Mouse (Mus musculus) inflammation-experienced regulatory T-cells, adult 6 months (primary cell): ENCODE measurements around the gene Mon1a. TPM values are rescaled to one million over a fixed set of nuclear protein-coding genes. Genes with fewer than 3 reads are reported as not detected.

Experiments used
- ATAC-seq: one replicate; pipeline ENCODE4 v1.8.0; 2017
- polyA plus RNA-seq, 3 experiments: library from polyadenylated mRNA; unstranded; fragments of 100-300 nt; shearing (Covaris generic); gene quantifications; one replicate each; pipeline ENCODE4 v1.2.1; 2017

The Mon1a gene
- polyA plus RNA-seq: 10 to 100 TPM; 10.2 to 11.9 (median 10.6) TPM

GRCm38 (mm10) chr9:107887804-107888266 is at the start of gene Mon1a:
Gene Mon1a, plus strand, starts transcription at chr9:107888151.
- peak; percentile 94 for ATAC-seq

GRCm38 (mm10) chr9:107838869-107839268 is 49.1 kb upstream of the Mon1a start:
- no peak for ATAC-seq

- ATAC-seq: no peak
These were observed 45.2 kb upstream of the Mon1a start for GRCm38 (mm10) chr9:107842709-107843108.

- no peak for ATAC-seq
These were observed 39.0 kb upstream of the Mon1a start for GRCm38 (mm10) chr9:107848922-107849321.

GRCm38 (mm10) chr9:107858343-107858742 is 29.6 kb upstream of the Mon1a start:
- ATAC-seq: no peak

- ATAC-seq: no peak
These were observed 23.5 kb upstream of the Mon1a start for GRCm38 (mm10) chr9:107864493-107864892.

GRCm38 (mm10) chr9:107866081-107866480 is 21.9 kb upstream of the Mon1a start:
- no peak for ATAC-seq

- peak; percentile 99 for ATAC-seq
These were observed 15.4 kb upstream of the Mon1a start for GRCm38 (mm10) chr9:107872350-107873098.

GRCm38 (mm10) chr9:107873137-107873536 is 14.8 kb upstream of the Mon1a start, which contains the start of gene Rbm6:
Gene Rbm6, minus strand, starts transcription at chr9:107873237.
- no peak for ATAC-seq

GRCm38 (mm10) chr9:107880411-107880810 is 7.5 kb upstream of the Mon1a start:
- no peak for ATAC-seq

GRCm38 (mm10) chr9:107888267-107888850 is 408 bp downstream of the Mon1a start:
- ATAC-seq: peak; percentile 47

GRCm38 (mm10) chr9:107890260-107890659 is 2.3 kb downstream of the Mon1a start:
- ATAC-seq: no peak

GRCm38 (mm10) chr9:107891023-107891422 is 3.1 kb downstream of the Mon1a start:
- ATAC-seq: no peak

GRCm38 (mm10) chr9:107898563-107898962 is 10.6 kb downstream of the Mon1a start:
- no peak for ATAC-seq

GRCm38 (mm10) chr9:107899855-107900254 is 11.9 kb downstream of the Mon1a start:
- no peak for ATAC-seq

- ATAC-seq: no peak
These were observed 13.1 kb downstream of the Mon1a start for GRCm38 (mm10) chr9:107900840-107901626.

- ATAC-seq: no peak
These were observed 13.6 kb downstream of the Mon1a start for GRCm38 (mm10) chr9:107901627-107901914.

GRCm38 (mm10) chr9:107904726-107905125 is 16.8 kb downstream of the Mon1a start:
- peak; percentile 86 for ATAC-seq

- ATAC-seq: no peak
These were observed 18.5 kb downstream of the Mon1a start, which contains the start of gene Mst1r for GRCm38 (mm10) chr9:107906252-107906966. Gene Mst1r, plus strand, starts transcription at chr9:107906873.

- no peak for ATAC-seq
These were observed 19.2 kb downstream of the Mon1a start for GRCm38 (mm10) chr9:107906967-107907800.

GRCm38 (mm10) chr9:107907801-107908120 is 19.8 kb downstream of the Mon1a start:
- ATAC-seq: no peak
